Mouse (Mus musculus) layer of hippocampus, adult 9-10 months (tissue): Measurements from ENCODE around the gene Olfr975.
"Not testable (repeated sequence)": the region's sequence is repeated elsewhere in the genome, so short reads cannot be mapped to it uniquely, and the experiment has no call there.

Experiments
- DNase-seq: peaks from one replicate; pipeline ENCODE4 v3.0.0; 2022; ENCODE audit warnings: low spot score

Gene Olfr975

DNA sequence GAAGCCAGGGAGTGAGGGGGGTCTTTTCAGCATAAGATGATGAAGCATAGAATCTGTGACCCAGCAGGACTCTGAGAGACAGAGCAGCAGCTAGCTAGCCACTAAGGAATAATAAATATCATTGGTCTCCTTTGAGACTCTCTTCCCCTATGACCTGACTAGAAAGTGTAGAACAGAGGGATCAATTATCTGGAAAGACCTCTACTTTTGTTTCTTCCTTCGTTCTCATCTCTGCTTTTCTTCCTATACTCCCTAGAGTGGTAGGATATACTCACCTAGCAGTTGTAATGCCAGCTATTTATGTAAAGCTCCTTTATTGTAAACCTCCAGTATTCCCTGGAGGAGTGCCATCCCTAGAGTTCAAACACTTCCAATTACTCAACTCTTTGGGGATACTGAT is at the start of gene Olfr975:
Gene Olfr975 (minus strand): TSS at position 101 of the 400 bp plus-strand sequence.
- no peak for DNase-seq

DNA sequence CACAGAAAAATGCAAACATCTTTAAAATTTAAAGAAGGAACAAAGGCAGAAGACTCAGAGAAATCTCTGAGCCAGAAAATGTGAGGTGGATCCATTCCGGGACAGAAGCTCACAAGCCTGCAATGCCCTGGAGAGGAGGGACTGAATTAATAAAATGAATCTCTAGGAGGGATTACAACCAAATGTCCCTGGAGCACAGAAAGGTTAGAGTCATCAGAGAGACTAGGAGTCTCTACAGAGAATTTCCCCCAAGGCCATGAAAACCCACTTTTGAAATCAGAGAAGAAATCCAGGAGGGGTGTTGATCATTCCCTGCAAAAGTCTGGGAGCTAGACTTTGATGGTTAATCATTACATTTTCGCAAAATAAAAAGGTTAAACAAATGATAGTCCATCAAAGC is 40.0 kb upstream of the Olfr975 start, which contains the start of gene Olfr978:
Gene Olfr978 (plus strand): TSS at position 301 of the 400 bp plus-strand sequence.
- no peak for DNase-seq

DNA sequence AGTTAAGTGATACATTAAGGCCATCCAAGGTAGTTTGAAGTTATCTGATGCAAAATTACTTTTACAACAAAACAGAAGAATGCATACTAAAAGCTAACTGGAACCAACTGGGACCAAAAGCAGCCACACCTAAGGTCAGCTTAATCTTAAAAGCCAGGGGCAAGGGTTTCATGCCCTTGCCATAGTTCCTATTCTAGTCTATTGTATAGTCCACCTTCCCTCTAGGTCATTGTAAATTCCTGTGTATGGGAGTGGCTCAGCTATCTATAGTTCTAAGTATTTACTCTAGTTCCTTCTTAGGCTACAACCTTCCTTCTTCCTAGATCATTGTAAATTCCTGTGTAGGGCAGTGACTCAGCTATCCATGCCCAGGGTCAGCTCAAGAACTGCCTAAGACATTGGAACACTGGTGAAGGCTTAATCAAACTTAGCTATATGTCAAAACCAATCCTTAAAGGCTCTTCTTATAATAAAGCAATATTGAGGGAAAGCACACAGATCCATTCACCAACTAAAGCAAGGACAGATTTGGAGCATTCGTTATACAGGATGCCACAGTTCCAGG is 24.8 kb upstream of the Olfr975 start:
- DNase-seq: not testable (repeated sequence)

DNA sequence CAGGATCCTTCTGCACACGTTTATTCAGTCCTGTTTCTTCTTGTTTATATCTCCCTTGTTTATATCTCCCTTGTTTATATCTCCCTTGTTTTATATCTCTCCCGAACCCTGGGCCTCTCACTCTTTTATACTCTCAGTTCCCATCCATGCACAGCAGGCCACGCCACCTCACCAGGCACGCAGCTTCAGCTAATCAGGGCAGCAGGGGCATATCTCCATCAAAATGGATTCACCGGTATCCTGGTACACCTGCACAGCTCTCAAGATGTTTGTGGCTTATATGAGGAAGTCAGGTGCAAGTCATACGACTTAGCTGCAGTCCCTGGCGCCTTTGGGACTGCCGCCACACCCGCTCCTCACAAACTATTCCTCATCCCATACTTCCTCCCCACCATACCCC is 9.2 kb upstream of the Olfr975 start, which contains the start of gene Olfr976:
Gene Olfr976 (minus strand): TSS at position 101 of the 400 bp plus-strand sequence.
- not testable (repeated sequence) for DNase-seq

DNA sequence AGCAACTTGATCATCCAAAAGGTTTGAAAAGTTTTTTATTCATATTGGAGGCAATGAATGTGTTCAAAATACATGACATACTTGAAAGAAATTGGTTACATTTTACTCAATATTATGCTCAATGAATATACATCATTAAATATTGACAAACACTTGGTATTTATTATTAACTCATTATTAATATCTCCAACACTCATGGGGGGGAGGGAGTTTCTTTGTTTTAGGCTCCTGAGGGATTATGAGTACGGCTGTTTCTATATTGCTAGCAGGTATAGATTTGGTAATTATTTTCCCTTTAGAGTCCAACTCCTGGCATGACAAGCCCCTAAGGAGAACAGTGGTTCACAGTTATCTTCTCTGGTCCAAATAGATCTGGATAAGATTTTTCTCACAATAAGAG is 14.6 kb downstream of the Olfr975 start, which contains the start of gene Olfr974:
Gene Olfr974 (plus strand): TSS at position 301 of the 400 bp plus-strand sequence.
- no peak for DNase-seq

DNA sequence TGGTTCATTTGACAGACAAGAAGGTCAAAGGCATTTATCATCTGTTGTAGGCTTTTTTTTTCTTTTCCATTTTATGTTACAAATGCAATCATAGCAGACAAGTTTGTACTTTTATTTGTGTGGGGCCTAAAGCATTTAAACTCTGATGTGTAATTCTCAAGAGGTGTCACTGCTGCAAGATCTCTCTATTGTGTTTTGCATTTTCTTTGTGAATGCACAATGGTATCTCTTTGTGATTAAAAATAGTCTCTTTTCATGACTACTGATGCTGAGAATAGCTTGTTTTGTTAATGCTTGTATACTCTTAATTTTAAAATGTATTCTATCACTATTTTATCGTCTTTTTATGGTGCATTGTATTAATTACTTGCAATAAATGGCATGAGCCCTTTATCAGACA is 23.0 kb downstream of the Olfr975 start:
- not testable (repeated sequence) for DNase-seq

DNA sequence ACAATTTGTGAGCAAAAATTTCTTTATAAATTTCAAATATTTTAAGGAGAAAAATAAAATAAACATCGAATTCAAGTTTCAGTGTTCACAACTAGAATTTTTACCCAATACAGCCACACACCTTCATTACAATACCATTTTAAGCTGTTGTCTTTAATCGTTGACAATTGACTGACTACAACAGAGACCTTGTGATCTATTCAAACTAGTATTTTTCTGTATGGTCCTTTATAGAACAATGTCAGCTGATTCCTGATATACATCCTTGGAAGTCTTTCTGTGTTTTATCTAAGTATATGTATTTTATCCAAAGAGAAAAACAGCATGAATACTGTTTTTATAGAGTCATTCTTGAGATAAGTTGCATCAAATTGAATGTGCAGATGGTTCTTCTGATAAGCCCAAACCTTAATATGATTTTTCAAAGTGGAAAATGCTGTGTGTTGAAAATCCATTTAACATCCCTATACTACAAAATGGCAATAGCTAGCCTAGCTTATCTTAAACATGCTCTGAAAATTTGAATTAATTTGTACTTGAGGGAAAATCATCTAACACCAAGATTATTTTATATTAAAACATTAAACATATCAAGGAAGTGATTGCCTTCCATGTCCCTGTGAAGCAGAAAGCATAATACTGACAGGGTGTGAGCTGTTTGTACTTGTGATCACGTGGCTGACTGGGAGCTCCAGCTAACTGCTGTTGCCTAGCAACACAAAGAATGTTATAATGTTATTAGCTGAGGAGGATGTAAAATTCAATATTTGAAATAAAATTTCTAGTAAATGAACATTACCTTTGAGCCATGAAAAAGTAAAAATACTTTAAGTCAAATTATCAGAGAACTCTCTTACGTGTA is 23.6 kb downstream of the Olfr975 start:
- not testable (repeated sequence) for DNase-seq

DNA sequence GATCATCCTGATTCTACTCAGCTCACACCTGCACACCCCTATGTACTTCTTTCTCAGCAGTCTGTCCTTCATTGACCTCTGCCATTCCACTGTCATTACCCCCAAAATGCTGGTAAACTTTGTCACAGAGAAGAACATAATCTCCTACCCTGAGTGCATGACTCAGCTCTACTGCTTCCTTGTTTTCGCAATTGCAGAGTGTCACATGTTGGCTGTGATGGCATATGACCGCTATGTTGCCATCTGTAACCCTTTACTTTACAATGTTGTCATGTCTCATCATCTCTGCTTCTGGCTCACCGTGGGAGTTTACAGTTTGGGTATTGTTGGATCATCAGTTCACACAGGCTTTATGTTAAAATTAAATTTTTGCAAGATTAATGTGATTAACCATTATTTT is 41.9 kb downstream of the Olfr975 start:
- DNase-seq: no peak

DNA sequence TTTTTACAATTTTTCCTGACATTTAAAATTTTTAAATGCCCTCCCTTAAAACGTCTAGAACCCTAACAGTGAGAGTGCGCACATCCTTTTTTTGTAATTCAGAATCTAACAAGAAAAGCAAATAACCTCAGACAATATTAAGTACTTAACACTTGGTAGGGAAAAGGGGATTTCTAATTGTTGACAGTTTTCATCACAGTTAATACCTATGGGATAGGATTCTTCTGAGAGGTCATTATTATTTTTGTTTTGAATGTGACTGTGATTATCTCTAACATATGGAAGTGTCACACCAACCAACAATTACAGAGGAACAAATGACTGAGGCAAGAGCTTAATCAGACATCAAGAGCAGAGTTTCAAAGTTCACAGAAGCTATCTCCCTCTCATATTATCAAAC is 44.8 kb downstream of the Olfr975 start, which contains the start of gene Olfr229:
Gene Olfr229 (plus strand): TSS at position 301 of the 400 bp plus-strand sequence.
- DNase-seq: no peak

DNA sequence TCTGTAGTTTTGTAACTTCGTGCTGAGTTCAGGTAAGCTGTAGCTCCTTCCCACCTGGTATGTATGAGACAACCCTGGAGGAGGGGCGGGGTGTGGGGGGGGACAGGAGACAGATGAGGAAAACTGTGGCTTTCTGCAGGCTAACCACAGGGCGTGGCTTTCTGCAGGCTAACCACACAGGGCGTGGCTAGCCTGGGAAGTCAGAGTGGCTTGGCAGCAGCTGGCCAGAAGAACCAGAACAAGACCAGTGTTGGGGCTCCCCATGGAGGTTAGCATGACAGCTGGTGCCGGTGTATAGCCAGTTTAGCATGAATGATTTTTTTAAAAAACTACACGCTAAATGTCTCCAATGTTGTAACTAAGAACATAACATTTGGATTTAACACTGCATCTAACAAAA is 46.7 kb downstream of the Olfr975 start:
- no peak for DNase-seq
